Mouse (Mus musculus): ENCODE measurements around the gene Gm14308. TPM values are rescaled to one million over a fixed set of nuclear protein-coding genes. Genes with fewer than 3 reads are reported as not detected.
"Not testable (repeated sequence)": the region's sequence is repeated elsewhere in the genome, so short reads cannot be mapped to it uniquely, and the experiment has no call there.

Gm14308 gene
- 6.5 and 12.5 TPM in 2 replicates for polyA plus RNA-seq (2012; rRNA removed)

DNA sequence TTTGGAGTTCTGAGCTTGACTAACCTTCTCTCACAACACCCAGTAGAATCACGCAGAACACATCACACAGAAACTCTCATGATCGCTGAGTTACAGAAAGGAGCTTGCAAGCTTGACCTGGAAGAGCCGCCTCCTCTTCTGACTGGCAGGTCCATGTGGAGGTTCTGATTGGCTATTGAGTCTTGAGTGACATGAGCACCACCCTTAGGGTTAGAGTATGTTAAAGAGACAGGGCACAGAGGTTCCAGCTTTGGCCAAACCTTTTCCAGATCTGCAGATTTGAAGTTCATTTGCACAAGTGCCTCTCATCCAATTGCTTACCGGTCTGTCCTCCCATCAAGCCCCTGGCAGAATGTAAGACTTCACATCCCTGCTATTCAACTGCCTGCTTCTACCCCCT, at the start of gene Gm14308:
Gene Gm14308 (minus strand): TSS at position 101 of the 400 bp plus-strand sequence.
- not testable (repeated sequence) for DNase-seq (ENCODE audit: low spot score)

DNA sequence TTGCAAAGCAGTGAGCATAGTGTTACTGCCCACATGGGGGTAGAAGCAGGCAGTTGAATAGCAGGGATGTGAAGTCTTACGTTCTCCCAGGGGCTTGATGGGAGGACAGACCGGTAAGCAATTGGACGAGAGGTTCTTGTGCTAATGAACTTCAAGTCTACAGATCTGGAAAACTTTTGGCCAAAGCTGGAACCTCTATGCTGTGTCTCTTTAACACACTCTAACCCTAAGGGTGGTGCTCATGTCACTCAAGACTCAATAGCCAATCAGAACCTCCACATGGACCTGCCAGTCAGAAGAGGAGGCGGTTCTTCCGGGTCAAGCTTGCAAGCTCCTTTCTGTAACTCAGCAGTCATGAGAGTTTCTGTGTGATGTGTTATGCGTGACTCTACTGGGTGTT, 34.1 kb upstream of the Gm14308 start, which contains the start of gene Zfp973:
Gene Zfp973 (plus strand): TSS at position 301 of the 400 bp plus-strand sequence.
- DNase-seq (ENCODE audit: low spot score): not testable (repeated sequence)

Other genes with a start within 250 kb of the Gm14308 start
- 3.1 and 3.5 TPM in 2 replicates for gene Gm14435, start 212.8 kb downstream of the Gm14308 start, polyA plus RNA-seq (2012; rRNA removed)
- gene Gm14434, start 149.6 kb downstream of the Gm14308 start, polyA plus RNA-seq (2012; rRNA removed): 9.8 and 13.6 TPM in 2 replicates
- not detected in 2 replicates for gene Zfp967, start 115.3 kb downstream of the Gm14308 start, polyA plus RNA-seq (2012; rRNA removed)
- gene Zfp973, start 34.2 kb upstream of the Gm14308 start, polyA plus RNA-seq (2012; rRNA removed): 7.5 and 9.0 TPM in 2 replicates
- gene Gm14305, start 72.0 kb upstream of the Gm14308 start, polyA plus RNA-seq (2012; rRNA removed): 22.7 and 28.7 TPM in 2 replicates
- 13.2 and 17.8 TPM in 2 replicates for gene Gm14295, start 162.3 kb upstream of the Gm14308 start, polyA plus RNA-seq (2012; rRNA removed)
- not detected in 2 replicates for gene Gm14408, start 194.8 kb upstream of the Gm14308 start, polyA plus RNA-seq (2012; rRNA removed)

All from urinary bladder, adult 2 months (tissue).